Mouse (Mus musculus) liver, embryonic 13.5 days (tissue): ENCODE data around the gene Trp73. TPM values are rescaled to one million over a fixed set of nuclear protein-coding genes. Genes with fewer than 3 reads are reported as not detected.

Experiments
- ATAC-seq: fragments of 200-750 bp; cut with Nextera tagmentation; 2 replicates; pipeline ENCODE4 v1.8.0; 2017; ENCODE audit warnings: low read depth, mild to moderate bottlenecking, moderate number of reproducible peaks, moderate library complexity
- DNase-seq: peaks from one replicate; pipeline ENCODE4 v3.0.0; 2022
- H3K27ac ChIP-seq: fragments of 300-500 bp; sonication (generic); 2 replicates; pipeline ENCODE4 v1.5.1; 2015; ENCODE audit warnings: moderate library complexity, mild to moderate bottlenecking, inconsistent platforms
- H3K27me3 ChIP-seq: fragments of 300-500 bp; sonication (generic); 2 replicates; pipeline ENCODE4 v1.6.1; 2015; ENCODE audit warnings: mild to moderate bottlenecking, inconsistent platforms
- H3K36me3 ChIP-seq: fragments of 300-500 bp; sonication (generic); 2 replicates; pipeline ENCODE4 v1.6.1; 2015; ENCODE audit warnings: mild to moderate bottlenecking, inconsistent platforms
- H3K4me1 ChIP-seq: fragments of 300-500 bp; sonication (generic); replicated peaks from 2 replicates; pipeline ENCODE4 v1.6.1; 2015; ENCODE audit warnings: inconsistent platforms
- H3K4me2 ChIP-seq: fragments of 300-500 bp; sonication (generic); 2 replicates; pipeline ENCODE4 v1.6.1; 2015; ENCODE audit warnings: inconsistent platforms, mild to moderate bottlenecking, moderate library complexity
- H3K4me3 ChIP-seq: fragments of 300-500 bp; sonication (generic); replicated peaks from 2 replicates; pipeline ENCODE4 v1.5.1; 2015; ENCODE audit warnings: mild to moderate bottlenecking, inconsistent platforms
- H3K9ac ChIP-seq: fragments of 300-500 bp; sonication (generic); 2 replicates; pipeline ENCODE4 v1.6.1; 2015; ENCODE audit warnings: mild to moderate bottlenecking, inconsistent platforms
- H3K9me3 ChIP-seq: fragments of 300-500 bp; sonication (generic); replicated peaks from 2 replicates; pipeline ENCODE4 v1.6.1; 2016; ENCODE audit warnings: inconsistent platforms
- WGBS: fragments of 180-500 bp; shearing (Covaris S2); methylation state at CpG from one replicate; pipeline ENCODE4 v1.1.7; 2015; ENCODE audit not compliant: insufficient replicate concordance; 5-methylcytosine and 5-hydroxymethylcytosine counted together
- polyA plus RNA-seq: library from polyadenylated mRNA; unstranded; fragments of >200 nt; fragmentation: Nextera tagmentation; extraction: Ambion mirVana; gene quantifications from 2 replicates; pipeline ENCODE4 v1.2.1, GENCODE M21; 2015

Gene Trp73
- polyA plus RNA-seq, 1 experiment from 2014 or later, result not detected

GRCm38 (mm10) chr4:154071521-154071920 is 68.5 kb downstream of the Trp73 start:
- no peaks in the 10 kb centered on the region for H3K9me3 ChIP-seq
- H3K27ac ChIP-seq, result no peak overlapping the region
- H3K4me3 ChIP-seq, result no peak overlapping the region
- ATAC-seq (no peak), DNase-seq (no peak)
- 4% methylated on average over 16 of the region's 20 CpGs for WGBS
- no peaks in the 10 kb centered on the region for H3K4me1 ChIP-seq
- H3K36me3 ChIP-seq, result no peaks in the 10 kb centered on the region
- H3K4me2 ChIP-seq, result no peak overlapping the region
- H3K9ac ChIP-seq, result no peak overlapping the region
- peaks cover 37% of the 10 kb centered on the region for H3K27me3 ChIP-seq

GRCm38 (mm10) chr4:154070896-154071295 is 69.1 kb downstream of the Trp73 start:
- Histone ChIP-seq H3K4me3 (no peak overlapping the region), H3K36me3 (no peaks in the 10 kb centered on the region), H3K4me1 (no peaks in the 10 kb centered on the region), H3K4me2 (no peak overlapping the region), H3K9me3 (no peaks in the 10 kb centered on the region), H3K27me3 (peaks cover 37% of the 10 kb centered on the region), H3K9ac (no peak overlapping the region), H3K27ac (no peak overlapping the region)
- peak; percentile 19; the same call in 1 of the 2 replicates for ATAC-seq
- peak; percentile 21 for DNase-seq
- WGBS, result under 1% methylated on average over 5 of the region's 5 CpGs

GRCm38 (mm10) chr4:154064827-154065773 is 74.9 kb downstream of the Trp73 start:
- 49% methylated on average over 14 of the region's 14 CpGs for WGBS
- Histone ChIP-seq H3K4me1 (no peaks in the 10 kb centered on the region), H3K4me3 (no peak overlapping the region), H3K9ac (no peak overlapping the region), H3K4me2 (no peak overlapping the region), H3K27me3 (0 out of 2 replicates have a peak, but pooled peaks cover 13% of the 10 kb centered on the region), H3K36me3 (no peaks in the 10 kb centered on the region), H3K27ac (no peak overlapping the region), H3K9me3 (no peaks in the 10 kb centered on the region)
- ATAC-seq (peak; percentile 35), DNase-seq (no peak)

GRCm38 (mm10) chr4:154057696-154058095 is 82.3 kb downstream of the Trp73 start:
- H3K4me1 ChIP-seq, result no peaks in the 10 kb centered on the region
- no peak overlapping the region for H3K27ac ChIP-seq
- H3K4me2 ChIP-seq, result no peak overlapping the region
- H3K4me3 ChIP-seq, result no peak overlapping the region
- ATAC-seq, result no peak
- no peaks in the 10 kb centered on the region for H3K9me3 ChIP-seq
- no peak for DNase-seq
- 0 out of 2 replicates have a peak, but pooled peaks cover 4% of the 10 kb centered on the region for H3K27me3 ChIP-seq
- 41% methylated on average over 4 of the region's 4 CpGs for WGBS
- no peak overlapping the region for H3K9ac ChIP-seq
- H3K36me3 ChIP-seq, result no peaks in the 10 kb centered on the region

- DNase-seq, result no peak
- WGBS, result 42% methylated on average over 2 of the region's 2 CpGs
- Histone ChIP-seq H3K4me2 (no peak overlapping the region), H3K4me1 (no peaks in the 10 kb centered on the region), H3K27me3 (0 out of 2 replicates have a peak, but pooled peaks cover 4% of the 10 kb centered on the region), H3K9me3 (no peaks in the 10 kb centered on the region), H3K4me3 (no peak overlapping the region), H3K27ac (no peak overlapping the region), H3K36me3 (no peaks in the 10 kb centered on the region), H3K9ac (no peak overlapping the region)
- ATAC-seq, result no peak
Measured at GRCm38 (mm10) chr4:154056661-154057060, 83.3 kb downstream of the Trp73 start.

GRCm38 (mm10) chr4:154056046-154056445 is 84.0 kb downstream of the Trp73 start:
- Histone ChIP-seq H3K36me3 (no peaks in the 10 kb centered on the region), H3K4me3 (no peak overlapping the region), H3K4me1 (no peaks in the 10 kb centered on the region), H3K9ac (no peak overlapping the region), H3K9me3 (no peaks in the 10 kb centered on the region), H3K27ac (no peak overlapping the region), H3K27me3 (no peaks in the 10 kb centered on the region), H3K4me2 (no peak overlapping the region)
- WGBS, result 47% methylated on average over 2 of the region's 2 CpGs
- ATAC-seq (no peak), DNase-seq (no peak)

- Histone ChIP-seq H3K4me1 (no peaks in the 10 kb centered on the region), H3K27me3 (no peaks in the 10 kb centered on the region), H3K4me2 (no peak overlapping the region), H3K4me3 (no peak overlapping the region), H3K9ac (no peak overlapping the region), H3K9me3 (no peaks in the 10 kb centered on the region), H3K27ac (no peak overlapping the region), H3K36me3 (no peaks in the 10 kb centered on the region)
- ATAC-seq (no peak), DNase-seq (no peak)
- 73% methylated on average over 7 of the region's 7 CpGs for WGBS
Measured at GRCm38 (mm10) chr4:154055482-154055881, 84.5 kb downstream of the Trp73 start.

GRCm38 (mm10) chr4:154053065-154053464 is 86.9 kb downstream of the Trp73 start:
- no peak for ATAC-seq

GRCm38 (mm10) chr4:154051401-154051800 is 88.6 kb downstream of the Trp73 start:
- ATAC-seq (no peak), DNase-seq (no peak)
- H3K4me1 ChIP-seq, result no peaks in the 10 kb centered on the region
- WGBS, result 78% methylated on average over 3 of the region's 3 CpGs
- H3K9ac ChIP-seq, result no peak overlapping the region
- H3K27me3 ChIP-seq, result no peaks in the 10 kb centered on the region
- H3K27ac ChIP-seq, result no peak overlapping the region
- H3K4me2 ChIP-seq, result no peak overlapping the region
- no peak overlapping the region for H3K4me3 ChIP-seq
- no peaks in the 10 kb centered on the region for H3K36me3 ChIP-seq
- no peaks in the 10 kb centered on the region for H3K9me3 ChIP-seq

More at GRCm38 (mm10) chr4:154053065-154053464, 86.9 kb downstream of the Trp73 start:
- WGBS, result 47% methylated on average over 4 of the region's 4 CpGs
- Histone ChIP-seq H3K4me2 (no peak overlapping the region), H3K4me1 (no peaks in the 10 kb centered on the region), H3K36me3 (no peaks in the 10 kb centered on the region), H3K9me3 (no peaks in the 10 kb centered on the region), H3K4me3 (no peak overlapping the region), H3K27ac (no peak overlapping the region), H3K9ac (no peak overlapping the region), H3K27me3 (no peaks in the 10 kb centered on the region)
- DNase-seq, result no peak

- Histone ChIP-seq H3K27ac (no peak overlapping the region), H3K4me1 (no peaks in the 10 kb centered on the region), H3K4me3 (no peak overlapping the region), H3K36me3 (no peaks in the 10 kb centered on the region), H3K9me3 (no peaks in the 10 kb centered on the region), H3K9ac (no peak overlapping the region), H3K27me3 (peaks cover 3% of the 10 kb centered on the region; the same call in 1 of the 2 replicates), H3K4me2 (no peak overlapping the region)
- no peak for DNase-seq
- ATAC-seq, result no peak
- WGBS, result 58% methylated on average over 5 of the region's 5 CpGs
Measured at GRCm38 (mm10) chr4:154045837-154046236, 94.2 kb downstream of the Trp73 start.

- Histone ChIP-seq H3K4me1 (no peaks in the 10 kb centered on the region), H3K27ac (no peak within 1 kb of the TSS), H3K27me3 (peaks cover 3% of the 10 kb centered on the region; the same call in 1 of the 2 replicates), H3K9ac (no peak within 1 kb of the TSS), H3K4me3 (no peak within 1 kb of the TSS), H3K4me2 (no peak within 1 kb of the TSS), H3K36me3 (no peaks in the 10 kb centered on the region), H3K9me3 (no peaks in the 10 kb centered on the region)
- ATAC-seq, result no peak
- 77% methylated on average over 9 of the region's 9 CpGs for WGBS
- no peak for DNase-seq
Measured at GRCm38 (mm10) chr4:154042577-154042976, 97.4 kb downstream of the Trp73 start, which contains the start of gene Ccdc27. Gene Ccdc27, minus strand, starts transcription at chr4:154042677.
